Mouse (Mus musculus): ENCODE measurements around the gene Slco2b1. TPM values are rescaled to one million over a fixed set of nuclear protein-coding genes. Genes with fewer than 3 reads are reported as not detected.
A peak's percentile ranks its signal among the peaks of the same experiment; 100 is the strongest.

The Slco2b1 gene
- polyA plus RNA-seq, 1 experiment from 2014 or later: 4.1 TPM

DNA sequence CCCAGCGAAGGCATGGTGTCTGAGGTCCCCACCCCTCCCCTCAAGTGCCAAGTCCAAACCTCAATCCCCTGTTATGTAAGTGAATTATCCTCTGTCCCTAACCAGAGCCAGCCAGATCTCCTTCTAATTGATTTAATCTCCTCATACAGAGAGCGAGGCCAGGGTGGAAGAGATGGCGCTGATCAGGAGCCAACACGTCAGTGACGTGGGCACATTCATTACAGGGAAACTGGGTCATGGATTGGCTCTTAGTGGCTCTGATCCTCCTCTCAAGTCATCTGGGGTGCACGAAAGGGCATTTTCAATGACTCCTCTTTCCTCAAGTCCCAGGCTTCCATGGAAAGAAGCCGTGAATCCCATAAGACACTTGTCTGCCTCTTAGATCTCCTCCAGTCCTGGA is 66.4 kb downstream of the Slco2b1 start:
- Histone ChIP-seq H3K27me3 (0 out of 2 replicates have a peak, but pooled peaks cover 5% of the 10 kb centered on the region), H3K9ac (no peak overlapping the region), H3K4me2 (replicated peaks) (no peak overlapping the region), H3K27ac (replicated peaks) (no peak overlapping the region), H3K9me3 (replicated peaks) (no peaks in the 10 kb centered on the region), H3K4me3 (replicated peaks) (no peak overlapping the region), H3K4me1 (no peaks in the 10 kb centered on the region), H3K36me3 (no peaks in the 10 kb centered on the region)
- WGBS: 72% methylated on average over 7 of the region's 7 CpGs
- no peak for ATAC-seq (ENCODE audit: insufficient number of reproducible peaks, low FRiP score, low TSS enrichment, low read depth)

DNA sequence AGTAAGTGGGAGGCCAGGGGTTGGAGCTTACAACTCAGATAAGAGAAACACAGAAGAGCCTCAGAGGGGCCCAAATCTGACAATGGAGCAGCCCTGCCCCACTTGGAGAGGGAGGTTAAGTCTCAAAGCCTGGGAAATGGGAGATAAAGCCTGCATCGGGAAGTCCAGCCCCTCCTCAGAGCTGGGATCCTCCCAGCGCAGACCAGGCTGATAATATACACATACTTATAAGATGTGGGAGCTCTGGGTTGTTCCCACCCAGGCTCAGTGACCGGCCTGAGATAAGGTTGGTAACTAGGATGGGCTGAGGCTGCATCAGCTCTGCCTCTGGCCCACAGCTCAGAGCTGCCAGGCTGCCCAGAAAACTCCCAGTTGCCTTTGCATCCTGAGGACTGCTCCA is 69.1 kb downstream of the Slco2b1 start:
- Histone ChIP-seq H3K9me3 (replicated peaks) (no peaks in the 10 kb centered on the region), H3K4me1 (no peaks in the 10 kb centered on the region), H3K9ac (no peak overlapping the region), H3K4me3 (replicated peaks) (no peak overlapping the region), H3K36me3 (no peaks in the 10 kb centered on the region), H3K27ac (replicated peaks) (no peak overlapping the region), H3K4me2 (replicated peaks) (no peak overlapping the region), H3K27me3 (peaks cover 5% of the 10 kb centered on the region; the same call in 1 of the 2 replicates)
- ATAC-seq (ENCODE audit: insufficient number of reproducible peaks, low FRiP score, low TSS enrichment, low read depth): no peak
- WGBS: 66% methylated on average over 3 of the region's 3 CpGs

DNA sequence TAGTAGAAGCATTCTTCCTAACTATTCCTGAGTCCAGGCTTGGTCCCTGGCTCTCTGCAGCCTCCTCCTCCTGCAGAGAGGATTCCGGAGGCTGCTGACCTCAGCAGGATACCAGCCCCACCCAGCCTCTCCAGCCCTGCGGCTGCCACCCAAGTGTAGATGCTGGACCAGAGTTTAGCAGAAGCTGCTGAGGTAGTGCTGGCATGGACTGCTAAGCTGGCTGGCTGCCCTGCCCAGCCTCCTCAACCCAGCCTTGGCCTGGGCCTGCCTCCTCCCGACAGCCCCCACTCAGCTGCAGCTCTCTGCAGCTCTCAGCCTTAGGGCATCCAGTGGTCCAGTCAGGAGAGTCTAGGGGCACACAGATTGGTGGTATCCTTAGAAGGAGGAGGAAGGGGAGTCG is 69.9 kb downstream of the Slco2b1 start:
- Histone ChIP-seq H3K36me3 (no peaks in the 10 kb centered on the region), H3K4me1 (no peaks in the 10 kb centered on the region), H3K27me3 (peaks cover 5% of the 10 kb centered on the region; the same call in 1 of the 2 replicates), H3K9me3 (replicated peaks) (no peaks in the 10 kb centered on the region), H3K27ac (replicated peaks) (no peak overlapping the region), H3K4me3 (replicated peaks) (no peak overlapping the region), H3K9ac (no peak overlapping the region), H3K4me2 (replicated peaks) (no peak overlapping the region)
- 25% methylated on average over 4 of the region's 4 CpGs for WGBS
- peak; percentile 29; the same call in 1 of the 2 replicates for ATAC-seq (ENCODE audit: insufficient number of reproducible peaks, low FRiP score, low TSS enrichment, low read depth)

DNA sequence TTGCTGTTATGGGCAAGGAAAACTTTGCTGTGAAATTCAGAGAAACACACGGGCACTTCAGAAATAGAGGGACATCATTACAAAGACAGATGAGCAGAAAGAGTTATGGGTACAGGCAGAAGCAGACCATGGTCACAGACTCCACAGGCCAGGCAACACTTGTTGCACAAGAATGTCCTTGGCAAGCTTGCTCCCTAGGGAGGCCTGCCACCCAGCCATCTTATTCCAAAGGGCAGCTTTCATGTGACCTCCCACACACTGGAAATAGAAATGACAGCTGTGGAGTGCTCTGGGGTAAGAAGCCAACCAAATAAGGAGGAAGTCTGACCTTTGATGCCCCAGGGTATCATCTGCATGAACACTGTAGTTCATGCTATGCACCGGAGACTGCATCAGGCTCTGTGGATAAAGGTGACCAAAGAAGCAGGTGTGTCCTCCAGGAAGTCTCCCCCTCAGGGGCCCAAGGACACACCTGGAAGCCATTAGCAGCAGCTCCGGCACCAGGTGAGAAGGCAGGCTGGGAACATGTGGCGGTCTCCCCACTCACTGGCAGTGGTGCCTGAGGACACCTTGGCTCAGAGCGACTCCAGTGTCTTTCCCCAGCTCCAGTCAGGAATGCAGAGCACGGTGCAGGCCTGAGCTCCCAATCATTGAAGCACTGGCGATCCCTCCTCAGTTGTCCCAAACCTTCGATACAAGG is 77.0 kb downstream of the Slco2b1 start:
- no peak for ATAC-seq (ENCODE audit: insufficient number of reproducible peaks, low FRiP score, low TSS enrichment, low read depth)
- no peaks in the 10 kb centered on the region for H3K4me1 ChIP-seq
- no peak overlapping the region for H3K4me3 ChIP-seq (replicated peaks)
- H3K27ac ChIP-seq (replicated peaks): no peak overlapping the region
- 62% methylated on average over 8 of the region's 8 CpGs for WGBS
- peaks cover 22% of the 10 kb centered on the region for H3K27me3 ChIP-seq
- no peak overlapping the region for H3K9ac ChIP-seq
- no peaks in the 10 kb centered on the region for H3K36me3 ChIP-seq
- H3K9me3 ChIP-seq (replicated peaks): no peaks in the 10 kb centered on the region
- no peak overlapping the region for H3K4me2 ChIP-seq (replicated peaks)

DNA sequence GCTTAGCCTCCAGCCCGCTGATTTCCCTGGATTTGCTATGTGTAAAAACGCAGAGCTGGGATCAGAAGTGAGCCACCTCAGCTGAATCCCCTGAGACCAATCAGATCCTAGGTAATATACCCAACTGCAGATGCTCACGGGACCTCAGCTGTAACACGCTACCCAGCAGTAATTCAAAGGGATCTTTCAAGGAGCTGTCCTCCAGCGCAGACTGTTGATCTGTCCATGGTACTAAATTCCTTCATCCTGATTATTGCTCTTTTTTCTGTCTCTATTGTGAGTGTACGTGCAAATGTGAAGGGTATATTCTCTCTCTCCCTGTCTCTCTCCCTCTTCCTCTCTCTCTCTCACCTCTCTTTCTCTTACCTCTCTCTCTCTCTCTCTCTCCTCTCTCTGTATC is 78.9 kb downstream of the Slco2b1 start:
- H3K4me1 ChIP-seq: peaks cover 3% of the 10 kb centered on the region; the same call in 1 of the 2 replicates
- H3K9me3 ChIP-seq (replicated peaks): no peaks in the 10 kb centered on the region
- 10% methylated on average over 6 of the region's 6 CpGs for WGBS
- H3K36me3 ChIP-seq: no peaks in the 10 kb centered on the region
- H3K9ac ChIP-seq: no peak overlapping the region
- no peak overlapping the region for H3K27ac ChIP-seq (replicated peaks)
- H3K27me3 ChIP-seq: peaks cover 38% of the 10 kb centered on the region
- H3K4me2 ChIP-seq (replicated peaks): no peak overlapping the region
- ATAC-seq (ENCODE audit: insufficient number of reproducible peaks, low FRiP score, low TSS enrichment, low read depth): no peak
- H3K4me3 ChIP-seq (replicated peaks): no peak overlapping the region

DNA sequence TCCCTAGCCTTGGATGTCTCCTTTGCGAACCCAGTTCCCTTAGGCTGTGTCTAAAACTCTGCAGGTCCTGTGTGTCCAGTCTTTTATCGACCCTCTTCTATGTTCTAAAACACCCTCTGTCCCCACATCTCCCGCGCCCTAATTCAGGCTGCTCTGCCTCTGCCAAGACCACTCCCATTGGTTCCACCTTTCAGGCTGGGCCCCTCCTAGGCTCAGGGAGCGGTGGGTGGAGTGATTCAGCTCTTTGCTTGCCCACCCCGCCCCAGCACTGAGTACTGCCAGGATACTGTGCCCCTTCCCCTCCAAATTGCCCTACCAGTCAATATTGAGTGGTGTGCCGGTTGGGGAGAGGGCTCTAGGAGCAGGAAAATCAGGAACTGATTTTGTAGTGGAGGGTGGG is 83.8 kb downstream of the Slco2b1 start:
- H3K9ac ChIP-seq: no peak overlapping the region
- H3K36me3 ChIP-seq: no peaks in the 10 kb centered on the region
- H3K4me3 ChIP-seq (replicated peaks): no peak overlapping the region
- peaks cover 23% of the 10 kb centered on the region for H3K4me1 ChIP-seq
- peaks cover 80% of the 10 kb centered on the region for H3K27me3 ChIP-seq
- 4% methylated on average over 7 of the region's 7 CpGs for WGBS
- H3K4me2 ChIP-seq (replicated peaks): peak overlapping the region; percentile 99; the same call in 1 of the 2 replicates
- no peaks in the 10 kb centered on the region for H3K9me3 ChIP-seq (replicated peaks)
- H3K27ac ChIP-seq (replicated peaks): no peak overlapping the region
- ATAC-seq (ENCODE audit: insufficient number of reproducible peaks, low FRiP score, low TSS enrichment, low read depth): no peak

DNA sequence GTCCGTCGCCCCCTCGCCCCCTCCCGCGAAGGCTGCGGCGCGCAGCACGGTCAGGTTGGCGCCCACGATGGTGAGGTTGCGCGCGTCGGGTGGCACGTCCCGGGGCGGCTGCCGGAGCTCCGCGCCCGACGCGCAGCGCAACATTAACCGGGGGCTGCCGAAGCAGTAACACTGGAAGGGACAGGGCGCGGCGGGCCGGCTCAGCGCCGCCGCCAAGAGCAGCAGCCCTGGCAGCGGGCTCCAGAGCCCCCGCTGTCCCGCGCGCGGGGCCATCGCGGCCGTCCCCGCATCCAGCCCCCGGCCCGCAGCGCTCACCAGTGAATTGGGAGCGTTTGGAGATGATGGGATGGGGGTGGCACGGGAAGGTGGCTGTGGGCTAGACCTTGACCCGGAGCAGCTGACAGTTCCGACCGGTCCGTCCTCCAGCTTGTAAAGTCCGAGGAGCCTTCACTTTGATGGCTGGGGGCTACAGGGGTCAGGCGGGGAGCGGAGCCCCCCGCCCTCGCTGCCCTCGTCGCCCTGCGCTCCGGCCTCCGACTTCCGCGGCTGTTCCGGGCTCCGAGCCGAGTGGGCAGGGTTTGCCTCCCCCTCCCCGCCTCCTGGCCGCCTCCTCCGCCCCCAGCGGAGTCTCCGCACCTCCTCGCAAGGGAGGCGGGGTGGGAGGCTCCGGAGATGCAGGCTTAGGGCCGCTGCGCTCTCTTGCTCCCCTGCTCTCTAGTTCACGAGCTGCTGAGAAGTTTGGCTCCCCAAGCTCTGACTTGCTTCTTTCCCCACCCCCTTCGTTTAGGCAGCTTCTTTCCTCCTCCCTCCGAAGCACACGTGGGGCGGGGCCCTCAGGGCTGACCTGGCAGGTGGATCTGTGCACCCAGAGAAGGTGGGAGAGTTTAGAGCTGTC is 84.5 kb downstream of the Slco2b1 start, which contains the start of gene Tpbgl:
Gene Tpbgl (minus strand): TSS at position 728 of the 895 bp plus-strand sequence.
- H3K27ac ChIP-seq (replicated peaks): no peak within 1 kb of the TSS
- peak within 1 kb of the TSS; percentile 99 for H3K4me2 ChIP-seq (replicated peaks)
- H3K9ac ChIP-seq: peak within 1 kb of the TSS; percentile 21; the same call in 1 of the 2 replicates
- peak; percentile 17; the same call in 1 of the 2 replicates for ATAC-seq (ENCODE audit: insufficient number of reproducible peaks, low FRiP score, low TSS enrichment, low read depth)
- no peaks in the 10 kb centered on the region for H3K9me3 ChIP-seq (replicated peaks)
- H3K4me1 ChIP-seq: peaks cover 23% of the 10 kb centered on the region
- WGBS: under 1% methylated on average over 80 of the region's 83 CpGs
- peaks cover 80% of the 10 kb centered on the region for H3K27me3 ChIP-seq
- H3K4me3 ChIP-seq (replicated peaks): peak within 1 kb of the TSS; percentile 53
- H3K36me3 ChIP-seq: no peaks in the 10 kb centered on the region

DNA sequence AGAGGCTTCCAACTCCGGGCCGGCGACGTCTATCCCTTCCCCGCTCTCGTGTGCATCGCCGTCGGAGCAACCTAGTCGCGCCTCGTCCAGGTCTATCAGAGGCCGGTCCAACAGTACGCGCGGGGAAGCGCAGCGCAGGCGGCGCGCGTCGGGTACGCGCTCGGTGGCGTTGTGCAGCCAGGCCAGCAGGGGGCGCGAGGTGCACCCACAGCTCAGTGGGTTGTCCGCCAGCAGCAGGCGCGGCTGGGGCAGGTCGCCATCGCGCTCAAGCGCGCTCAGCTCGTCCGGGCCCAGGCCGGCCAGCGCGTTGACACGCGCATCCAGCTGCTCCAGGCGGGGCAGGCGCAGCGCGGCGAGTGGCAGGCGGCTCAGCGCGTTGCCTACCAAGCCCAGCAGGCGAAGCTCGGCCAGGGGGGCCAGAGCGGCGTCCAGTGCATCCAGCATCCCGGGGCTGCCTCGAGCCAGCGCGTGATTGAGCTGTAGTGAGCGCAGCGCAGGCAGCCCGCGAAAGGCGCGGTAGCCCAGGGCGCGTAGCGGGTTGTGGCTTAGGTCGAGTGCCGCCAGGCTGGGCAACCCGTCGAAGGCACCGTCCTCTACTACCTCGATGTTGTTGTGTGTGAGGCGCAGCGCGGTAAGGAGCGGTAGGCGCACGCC is 85.3 kb downstream of the Slco2b1 start:
- Histone ChIP-seq H3K9ac (peak overlapping the region; percentile 21; the same call in 1 of the 2 replicates), H3K27ac (replicated peaks) (no peak overlapping the region), H3K4me3 (replicated peaks) (peak overlapping the region; percentile 53), H3K4me1 (peaks cover 23% of the 10 kb centered on the region), H3K27me3 (peaks cover 75% of the 10 kb centered on the region), H3K4me2 (replicated peaks) (peak overlapping the region; percentile 99), H3K9me3 (replicated peaks) (no peaks in the 10 kb centered on the region), H3K36me3 (no peaks in the 10 kb centered on the region)
- WGBS: under 1% methylated on average over 80 of the region's 81 CpGs
- ATAC-seq (ENCODE audit: insufficient number of reproducible peaks, low FRiP score, low TSS enrichment, low read depth): peak; percentile 82

DNA sequence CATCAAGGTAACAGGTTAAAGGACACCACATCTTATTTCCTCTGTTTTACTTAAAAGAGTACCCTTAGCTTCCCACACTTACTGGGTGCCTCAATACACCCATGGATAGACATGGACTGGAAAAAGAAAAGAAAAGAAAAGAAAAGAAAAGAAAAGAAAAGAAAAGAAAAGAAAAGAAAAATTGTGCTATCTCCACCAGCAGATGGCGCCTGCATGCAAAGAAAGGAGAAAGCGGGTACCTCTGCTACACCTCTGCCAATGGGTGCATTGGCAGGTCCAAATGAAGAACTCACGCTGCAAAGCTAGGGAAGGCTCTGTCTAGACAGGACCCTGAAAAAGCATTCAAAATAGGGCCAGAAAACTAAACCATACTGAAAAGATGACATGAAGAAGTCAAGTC is 92.3 kb downstream of the Slco2b1 start:
- peaks cover 23% of the 10 kb centered on the region for H3K27me3 ChIP-seq
- H3K9ac ChIP-seq: no peak overlapping the region
- no peak overlapping the region for H3K4me2 ChIP-seq (replicated peaks)
- no peaks in the 10 kb centered on the region for H3K9me3 ChIP-seq (replicated peaks)
- ATAC-seq (ENCODE audit: insufficient number of reproducible peaks, low FRiP score, low TSS enrichment, low read depth): no peak
- H3K27ac ChIP-seq (replicated peaks): no peak overlapping the region
- no peaks in the 10 kb centered on the region for H3K4me1 ChIP-seq
- no peak overlapping the region for H3K4me3 ChIP-seq (replicated peaks)
- 7% methylated on average over 3 of the region's 3 CpGs for WGBS
- H3K36me3 ChIP-seq: no peaks in the 10 kb centered on the region

DNA sequence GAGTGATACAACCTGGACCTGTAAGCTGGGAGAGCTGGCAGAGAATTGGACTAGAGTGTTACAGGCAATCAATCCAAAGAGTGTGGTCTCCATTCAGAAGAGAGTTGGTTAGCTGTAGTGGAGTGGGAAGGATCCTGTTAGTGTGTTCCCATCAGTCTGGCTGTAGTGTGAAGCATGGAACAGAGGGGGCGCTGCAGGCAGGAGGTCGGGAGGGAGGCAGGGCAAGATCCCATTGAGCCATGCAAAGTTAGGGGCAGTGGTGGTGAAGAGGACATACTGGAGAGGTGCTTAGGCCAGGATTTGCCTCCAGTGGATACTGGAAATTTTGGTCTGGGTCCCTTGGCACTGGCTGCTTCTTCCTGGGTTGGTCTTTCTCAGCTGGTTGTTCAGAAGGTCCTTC is 92.9 kb downstream of the Slco2b1 start:
- H3K4me2 ChIP-seq (replicated peaks): no peak overlapping the region
- ATAC-seq (ENCODE audit: insufficient number of reproducible peaks, low FRiP score, low TSS enrichment, low read depth): no peak
- no peaks in the 10 kb centered on the region for H3K36me3 ChIP-seq
- no peak overlapping the region for H3K4me3 ChIP-seq (replicated peaks)
- H3K9me3 ChIP-seq (replicated peaks): no peaks in the 10 kb centered on the region
- WGBS: 71% methylated on average over 2 of the region's 2 CpGs
- no peak overlapping the region for H3K9ac ChIP-seq
- H3K4me1 ChIP-seq: no peaks in the 10 kb centered on the region
- no peak overlapping the region for H3K27ac ChIP-seq (replicated peaks)
- H3K27me3 ChIP-seq: peaks cover 17% of the 10 kb centered on the region

Measured in embryonic facial prominence, embryonic 15.5 days (tissue).